Mouse (Mus musculus) hindbrain, embryonic 10.5 days (tissue): Measurements from ENCODE around the gene Gdf15. TPM values are rescaled to one million over a fixed set of nuclear protein-coding genes. Genes with fewer than 3 reads are reported as not detected.

Experiments used
- DNase-seq: peaks from one replicate; pipeline ENCODE4 v3.0.0-alpha.2; 2017; ENCODE audit warnings: low spot score
- H3K27ac ChIP-seq: fragments of 300-500 bp; sonication (generic); 2 replicates; pipeline ENCODE4 v1.5.1; 2016; ENCODE audit warnings: mild to moderate bottlenecking, moderate library complexity
- H3K27me3 ChIP-seq: fragments of 300-500 bp; sonication (generic); 2 replicates; pipeline ENCODE4 v1.6.1; 2016; ENCODE audit warnings: mild to moderate bottlenecking; ENCODE audit not compliant: poor library complexity, insufficient read depth, severe bottlenecking
- H3K36me3 ChIP-seq: fragments of 300-500 bp; sonication (generic); 2 replicates; pipeline ENCODE4 v1.6.1; 2016; ENCODE audit warnings: mild to moderate bottlenecking, moderate library complexity
- H3K4me1 ChIP-seq: fragments of 300-500 bp; sonication (generic); replicated peaks from 2 replicates; pipeline ENCODE4 v1.6.1; 2016; ENCODE audit warnings: mild to moderate bottlenecking
- H3K4me3 ChIP-seq: fragments of 300-500 bp; sonication (generic); 2 replicates; pipeline ENCODE4 v1.5.1; 2016; ENCODE audit warnings: mild to moderate bottlenecking, moderate library complexity
- H3K9me3 ChIP-seq: fragments of 300-500 bp; sonication (generic); 2 replicates; pipeline ENCODE4 v1.6.1; 2016; ENCODE audit warnings: mild to moderate bottlenecking, moderate library complexity
- WGBS: fragments of 180-500 bp; shearing (Covaris S2); methylation state at CpG from one replicate; pipeline ENCODE4 v1.1.7; 2016; 5-methylcytosine and 5-hydroxymethylcytosine counted together
- polyA plus RNA-seq: library from polyadenylated mRNA; unstranded; fragments of >200 nt; fragmentation: Nextera tagmentation; extraction: Ambion mirVana; gene quantifications from 2 replicates; pipeline ENCODE4 v1.2.1, GENCODE M21; 2016

Gene Gdf15
- polyA plus RNA-seq, 1 experiment from 2014 or later = not detected

- Histone ChIP-seq H3K4me1 (peaks cover 70% of the 10 kb centered on the region), H3K27me3 (no peaks in the 10 kb centered on the region), H3K4me3 (no peak overlapping the region), H3K27ac (peak overlapping the region; percentile 97), H3K9me3 (no peaks in the 10 kb centered on the region), H3K36me3 (peaks cover 67% of the 10 kb centered on the region)
- WGBS = 74% methylated on average over 1 of the region's 1 CpGs
- no peak for DNase-seq
These were observed 21.9 kb upstream of the Gdf15 start for GRCm38 (mm10) chr8:70654121-70654520.

- H3K9me3 ChIP-seq = no peaks in the 10 kb centered on the region
- H3K4me1 ChIP-seq = peaks cover 70% of the 10 kb centered on the region
- H3K27me3 ChIP-seq = no peaks in the 10 kb centered on the region
- H3K27ac ChIP-seq = peak overlapping the region; percentile 64; the same call in 1 of the 2 replicates
- peak; percentile 58 for DNase-seq
- H3K4me3 ChIP-seq = no peak overlapping the region
- 57% methylated on average over 2 of the region's 2 CpGs for whole genome bisulfite sequencing
- H3K36me3 ChIP-seq = peaks cover 76% of the 10 kb centered on the region
These were observed 21.0 kb upstream of the Gdf15 start for GRCm38 (mm10) chr8:70653226-70653625.

- Histone ChIP-seq H3K4me1 (peaks cover 70% of the 10 kb centered on the region), H3K27ac (peak overlapping the region; percentile 63; the same call in 1 of the 2 replicates)
- 95% methylated on average over 17 of the region's 17 CpGs for WGBS
These were observed 18.1 kb upstream of the Gdf15 start for GRCm38 (mm10) chr8:70650351-70650750.

GRCm38 (mm10) chr8:70649324-70649723 lies 17.1 kb upstream of the Gdf15 start:
- no peak for DNase-seq
- Histone ChIP-seq H3K9me3 (no peaks in the 10 kb centered on the region), H3K27ac (peak overlapping the region; percentile 63; the same call in 1 of the 2 replicates), H3K4me1 (peaks cover 64% of the 10 kb centered on the region), H3K27me3 (no peaks in the 10 kb centered on the region), H3K4me3 (no peak overlapping the region), H3K36me3 (peaks cover 57% of the 10 kb centered on the region)
- WGBS = 94% methylated on average over 4 of the region's 4 CpGs

More at GRCm38 (mm10) chr8:70650351-70650750, 18.1 kb upstream of the Gdf15 start:
- no peak for DNase-seq
- Histone ChIP-seq H3K4me3 (no peak overlapping the region), H3K27me3 (no peaks in the 10 kb centered on the region), H3K9me3 (no peaks in the 10 kb centered on the region), H3K36me3 (peaks cover 67% of the 10 kb centered on the region)

- WGBS = 70% methylated on average over 3 of the region's 3 CpGs
- H3K27ac ChIP-seq = peak overlapping the region; percentile 63
- no peak overlapping the region for H3K4me3 ChIP-seq
- peaks cover 53% of the 10 kb centered on the region for H3K36me3 ChIP-seq
- no peaks in the 10 kb centered on the region for H3K27me3 ChIP-seq
- no peak for DNase-seq
- peaks cover 60% of the 10 kb centered on the region for H3K4me1 ChIP-seq
- H3K9me3 ChIP-seq = no peaks in the 10 kb centered on the region
These were observed 16.7 kb upstream of the Gdf15 start for GRCm38 (mm10) chr8:70648921-70649320.

GRCm38 (mm10) chr8:70648164-70648442 lies 15.8 kb upstream of the Gdf15 start:
- Histone ChIP-seq H3K36me3 (peaks cover 48% of the 10 kb centered on the region), H3K27ac (peak overlapping the region; percentile 84), H3K27me3 (no peaks in the 10 kb centered on the region), H3K4me3 (no peak overlapping the region), H3K9me3 (no peaks in the 10 kb centered on the region), H3K4me1 (peaks cover 56% of the 10 kb centered on the region)
- 23% methylated on average over 1 of the region's 1 CpGs for WGBS
- no peak for DNase-seq

GRCm38 (mm10) chr8:70647343-70648163 lies 15.3 kb upstream of the Gdf15 start:
- 51% methylated on average over 8 of the region's 8 CpGs for WGBS
- Histone ChIP-seq H3K4me3 (peak overlapping the region; percentile 26), H3K27me3 (no peaks in the 10 kb centered on the region), H3K9me3 (no peaks in the 10 kb centered on the region), H3K4me1 (peaks cover 54% of the 10 kb centered on the region), H3K27ac (peak overlapping the region; percentile 84), H3K36me3 (peaks cover 43% of the 10 kb centered on the region)
- DNase-seq = peak; percentile 64

- Histone ChIP-seq H3K9me3 (no peaks in the 10 kb centered on the region), H3K4me3 (no peak overlapping the region), H3K27me3 (no peaks in the 10 kb centered on the region), H3K27ac (peak overlapping the region; percentile 84), H3K4me1 (peaks cover 50% of the 10 kb centered on the region), H3K36me3 (peaks cover 35% of the 10 kb centered on the region)
- DNase-seq = no peak
These were observed 14.5 kb upstream of the Gdf15 start for GRCm38 (mm10) chr8:70646775-70647174.

- Histone ChIP-seq H3K27ac (peak overlapping the region; percentile 84), H3K9me3 (no peaks in the 10 kb centered on the region), H3K4me1 (peaks cover 50% of the 10 kb centered on the region), H3K4me3 (no peak overlapping the region), H3K27me3 (no peaks in the 10 kb centered on the region), H3K36me3 (peaks cover 31% of the 10 kb centered on the region)
- no peak for DNase-seq
- WGBS = 73% methylated on average over 6 of the region's 6 CpGs
These were observed 14.1 kb upstream of the Gdf15 start for GRCm38 (mm10) chr8:70646369-70646768.

- Histone ChIP-seq H3K4me3 (no peak overlapping the region), H3K36me3 (peaks cover 24% of the 10 kb centered on the region), H3K27ac (peak overlapping the region; percentile 84; the same call in 1 of the 2 replicates), H3K4me1 (peaks cover 50% of the 10 kb centered on the region), H3K9me3 (no peaks in the 10 kb centered on the region), H3K27me3 (no peaks in the 10 kb centered on the region)
- WGBS = 63% methylated on average over 17 of the region's 17 CpGs
- DNase-seq = no peak
These were observed 13.4 kb upstream of the Gdf15 start for GRCm38 (mm10) chr8:70645501-70646224.

GRCm38 (mm10) chr8:70644065-70644464 lies 11.8 kb upstream of the Gdf15 start:
- H3K27ac ChIP-seq = no peak overlapping the region
- no peak overlapping the region for H3K4me3 ChIP-seq
- WGBS = 83% methylated on average over 2 of the region's 2 CpGs
- H3K4me1 ChIP-seq = peaks cover 42% of the 10 kb centered on the region
- no peaks in the 10 kb centered on the region for H3K9me3 ChIP-seq
- H3K36me3 ChIP-seq = peaks cover 8% of the 10 kb centered on the region
- no peaks in the 10 kb centered on the region for H3K27me3 ChIP-seq
- no peak for DNase-seq

- H3K27ac ChIP-seq = no peak overlapping the region
- DNase-seq = no peak
- no peaks in the 10 kb centered on the region for H3K9me3 ChIP-seq
- H3K4me3 ChIP-seq = no peak overlapping the region
- no peaks in the 10 kb centered on the region for H3K36me3 ChIP-seq
- H3K4me1 ChIP-seq = peaks cover 31% of the 10 kb centered on the region
- H3K27me3 ChIP-seq = no peaks in the 10 kb centered on the region
- 67% methylated on average over 3 of the region's 3 CpGs for WGBS
These were observed 10.8 kb upstream of the Gdf15 start for GRCm38 (mm10) chr8:70643019-70643418.

- Histone ChIP-seq H3K27ac (no peak overlapping the region), H3K9me3 (no peaks in the 10 kb centered on the region), H3K36me3 (no peaks in the 10 kb centered on the region), H3K27me3 (no peaks in the 10 kb centered on the region), H3K4me1 (peaks cover 11% of the 10 kb centered on the region), H3K4me3 (no peak overlapping the region)
- WGBS = 78% methylated on average over 9 of the region's 9 CpGs
- no peak for DNase-seq
These were observed 6.5 kb upstream of the Gdf15 start for GRCm38 (mm10) chr8:70638752-70639151.
